Mouse (Mus musculus): ENCODE results near the gene Mcm6. TPM values are rescaled to one million over a fixed set of nuclear protein-coding genes. Genes with fewer than 3 reads are reported as not detected.
"Not testable (repeated sequence)": the region's sequence is repeated elsewhere in the genome, so short reads cannot be mapped to it uniquely, and the experiment has no call there.

The Mcm6 gene
- polyA plus RNA-seq, 1 experiment from 2014 or later = 357 TPM

DNA sequence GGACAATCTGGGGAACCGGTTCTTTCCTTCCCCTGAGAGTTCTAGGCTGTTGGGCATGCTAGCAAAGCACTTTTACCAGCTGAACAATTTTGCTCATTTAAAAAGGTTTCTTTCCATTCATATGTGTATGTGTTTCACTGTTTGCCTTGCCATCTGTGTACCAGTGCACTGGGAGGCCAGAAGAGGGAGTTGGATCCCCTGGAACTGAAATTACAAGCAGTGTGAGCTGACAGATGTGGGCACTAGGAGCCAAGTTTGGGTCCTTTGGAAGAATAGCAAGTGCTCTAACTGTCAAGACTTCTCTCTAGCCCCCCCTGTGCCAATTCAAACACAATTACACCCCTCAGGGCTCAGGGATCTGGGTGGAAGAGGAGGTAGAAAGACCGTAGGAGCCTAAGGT lies 34.7 kb downstream of the Mcm6 start:
- WGBS = 69% methylated on average over 2 of the region's 2 CpGs
- Histone ChIP-seq H3K9ac (replicated peaks; ENCODE audit: low read length) (no peak overlapping the region), H3K4me2 (ENCODE audit: low read depth, low read length) (no peak overlapping the region), H3K9me3 (replicated peaks; ENCODE audit: control insufficient read depth, low read length) (no peaks in the 10 kb centered on the region), H3K27me3 (ENCODE audit: control insufficient read depth, insufficient read depth, low read length) (no peaks in the 10 kb centered on the region), H3K4me3 (ENCODE audit: low read depth, low read length) (no peak overlapping the region), H3K27ac (replicated peaks; ENCODE audit: low read depth, low read length) (no peak overlapping the region), H3K36me3 (replicated peaks; ENCODE audit: control insufficient read depth, insufficient read depth, low read depth, low read length) (no peaks in the 10 kb centered on the region; the same call in 1 of the 2 replicates), H3K4me1 (ENCODE audit: control insufficient read depth, insufficient read depth, low read length) (no peaks in the 10 kb centered on the region)
- ATAC-seq (replicated peaks; ENCODE audit: insufficient number of reproducible peaks, low FRiP score, low TSS enrichment, low read depth) (no peak), DNase-seq (ENCODE audit: low spot score) (no peak)

- Histone ChIP-seq H3K4me1 (ENCODE audit: control insufficient read depth, insufficient read depth, low read length) (no peaks in the 10 kb centered on the region), H3K27ac (replicated peaks; ENCODE audit: low read depth, low read length) (no peak overlapping the region), H3K36me3 (replicated peaks; ENCODE audit: control insufficient read depth, insufficient read depth, low read depth, low read length) (no peaks in the 10 kb centered on the region; the same call in 1 of the 2 replicates), H3K4me2 (ENCODE audit: low read depth, low read length) (no peak overlapping the region), H3K9me3 (replicated peaks; ENCODE audit: control insufficient read depth, low read length) (no peaks in the 10 kb centered on the region), H3K27me3 (ENCODE audit: control insufficient read depth, insufficient read depth, low read length) (no peaks in the 10 kb centered on the region), H3K9ac (replicated peaks; ENCODE audit: low read length) (no peak overlapping the region), H3K4me3 (ENCODE audit: low read depth, low read length) (no peak overlapping the region)
- WGBS = 93% methylated on average over 8 of the region's 8 CpGs
- DNase-seq (ENCODE audit: low spot score) (no peak), ATAC-seq (replicated peaks; ENCODE audit: insufficient number of reproducible peaks, low FRiP score, low TSS enrichment, low read depth) (no peak)
Measured at GRCm38 (mm10) chr1:128323026-128323643, 36.3 kb downstream of the Mcm6 start.

DNA sequence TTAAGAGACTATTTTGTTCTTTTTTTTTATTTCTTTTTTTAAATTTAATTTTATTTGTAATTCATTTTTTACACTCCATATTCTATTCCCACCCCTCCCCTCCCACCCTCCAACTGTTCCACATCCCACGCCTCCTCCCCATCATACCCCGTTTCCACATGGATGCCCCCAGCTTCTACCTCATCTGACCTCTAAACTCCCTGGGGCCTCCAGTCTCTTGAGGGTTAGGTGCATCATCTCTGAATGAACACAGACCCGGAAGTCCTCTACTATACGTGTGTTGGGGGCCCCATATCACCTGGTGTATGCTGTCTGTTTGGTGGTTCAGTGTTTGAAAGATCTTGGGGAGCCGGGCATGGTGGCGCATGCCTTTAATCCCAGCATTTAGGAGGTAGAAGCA lies 40.2 kb downstream of the Mcm6 start:
- not testable (repeated sequence) for H3K9me3 ChIP-seq (replicated peaks; ENCODE audit: control insufficient read depth, low read length); H3K36me3 ChIP-seq (replicated peaks; ENCODE audit: control insufficient read depth, insufficient read depth, low read depth, low read length); H3K4me2 ChIP-seq (ENCODE audit: low read depth, low read length); H3K4me3 ChIP-seq (ENCODE audit: low read depth, low read length); ATAC-seq (replicated peaks; ENCODE audit: insufficient number of reproducible peaks, low FRiP score, low TSS enrichment, low read depth); H3K9ac ChIP-seq (replicated peaks; ENCODE audit: low read length); H3K27me3 ChIP-seq (ENCODE audit: control insufficient read depth, insufficient read depth, low read length); DNase-seq (ENCODE audit: low spot score); H3K27ac ChIP-seq (replicated peaks; ENCODE audit: low read depth, low read length); H3K4me1 ChIP-seq (ENCODE audit: control insufficient read depth, insufficient read depth, low read length)
- WGBS = 85% methylated on average over 6 of the region's 6 CpGs

DNA sequence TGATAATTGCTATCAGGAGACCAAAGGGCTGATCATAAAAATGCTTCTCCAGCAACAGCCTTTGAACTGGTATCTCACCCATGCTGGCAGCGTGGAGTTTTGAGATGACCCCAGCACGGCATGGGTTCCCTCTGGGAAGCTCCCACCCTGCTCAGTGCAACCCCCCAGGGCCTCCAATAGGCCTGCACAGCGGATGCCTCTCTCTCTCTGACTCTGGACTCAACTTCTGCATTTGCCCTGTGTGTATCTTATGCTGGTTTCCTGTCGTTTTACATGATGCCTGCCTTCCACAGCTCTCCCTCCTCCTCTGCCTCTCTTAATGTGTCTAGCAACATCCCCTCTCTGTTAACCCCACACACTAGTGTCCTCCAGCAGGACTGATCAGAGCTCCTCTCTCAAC lies 44.8 kb downstream of the Mcm6 start:
- Histone ChIP-seq H3K36me3 (replicated peaks; ENCODE audit: control insufficient read depth, insufficient read depth, low read depth, low read length) (no peaks in the 10 kb centered on the region), H3K9ac (replicated peaks; ENCODE audit: low read length) (no peak overlapping the region), H3K4me1 (ENCODE audit: control insufficient read depth, insufficient read depth, low read length) (no peaks in the 10 kb centered on the region), H3K4me3 (ENCODE audit: low read depth, low read length) (no peak overlapping the region), H3K27me3 (ENCODE audit: control insufficient read depth, insufficient read depth, low read length) (no peaks in the 10 kb centered on the region), H3K9me3 (replicated peaks; ENCODE audit: control insufficient read depth, low read length) (no peaks in the 10 kb centered on the region), H3K27ac (replicated peaks; ENCODE audit: low read depth, low read length) (no peak overlapping the region), H3K4me2 (ENCODE audit: low read depth, low read length) (no peak overlapping the region)
- DNase-seq (ENCODE audit: low spot score) (no peak), ATAC-seq (replicated peaks; ENCODE audit: insufficient number of reproducible peaks, low FRiP score, low TSS enrichment, low read depth) (no peak)
- 69% methylated on average over 4 of the region's 4 CpGs for WGBS

DNA sequence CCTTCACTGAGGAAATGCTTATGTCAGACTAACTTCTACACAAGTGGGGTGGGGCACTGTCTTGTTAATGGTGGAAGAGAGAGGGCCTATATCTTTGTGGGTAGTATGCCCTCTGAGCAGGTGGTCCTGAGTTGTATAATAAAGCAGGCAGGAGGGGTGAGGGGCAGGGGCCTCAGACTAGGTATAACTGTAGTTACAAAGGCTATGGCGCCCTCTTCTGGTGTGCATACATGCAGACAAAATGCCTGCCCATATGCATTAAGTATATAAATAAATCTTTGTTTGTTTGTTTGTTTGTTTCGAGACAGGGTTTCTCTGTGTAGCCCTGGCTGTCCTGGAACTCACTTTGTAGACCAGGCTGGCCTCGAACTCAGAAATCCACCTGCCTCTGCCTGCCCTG lies 50.4 kb downstream of the Mcm6 start:
- Histone ChIP-seq H3K9me3 (replicated peaks; ENCODE audit: control insufficient read depth, low read length) (no peaks in the 10 kb centered on the region), H3K4me3 (ENCODE audit: low read depth, low read length) (no peak overlapping the region), H3K4me1 (ENCODE audit: control insufficient read depth, insufficient read depth, low read length) (no peaks in the 10 kb centered on the region), H3K36me3 (replicated peaks; ENCODE audit: control insufficient read depth, insufficient read depth, low read depth, low read length) (no peaks in the 10 kb centered on the region), H3K9ac (replicated peaks; ENCODE audit: low read length) (no peak overlapping the region), H3K27ac (replicated peaks; ENCODE audit: low read depth, low read length) (no peak overlapping the region), H3K27me3 (ENCODE audit: control insufficient read depth, insufficient read depth, low read length) (no peaks in the 10 kb centered on the region), H3K4me2 (ENCODE audit: low read depth, low read length) (no peak overlapping the region)
- DNase-seq (ENCODE audit: low spot score) (no peak), ATAC-seq (replicated peaks; ENCODE audit: insufficient number of reproducible peaks, low FRiP score, low TSS enrichment, low read depth) (no peak)
- WGBS = 72% methylated on average over 3 of the region's 3 CpGs

GRCm38 (mm10) chr1:128303900-128304299 lies 55.6 kb downstream of the Mcm6 start:
- no peaks in the 10 kb centered on the region for H3K9me3 ChIP-seq (replicated peaks; ENCODE audit: control insufficient read depth, low read length)
- H3K4me2 ChIP-seq (ENCODE audit: low read depth, low read length) = no peak overlapping the region
- no peaks in the 10 kb centered on the region for H3K4me1 ChIP-seq (ENCODE audit: control insufficient read depth, insufficient read depth, low read length)
- WGBS = 91% methylated on average over 16 of the region's 16 CpGs
- no peaks in the 10 kb centered on the region for H3K27me3 ChIP-seq (ENCODE audit: control insufficient read depth, insufficient read depth, low read length)
- DNase-seq (ENCODE audit: low spot score) = no peak
- ATAC-seq (replicated peaks; ENCODE audit: insufficient number of reproducible peaks, low FRiP score, low TSS enrichment, low read depth) = no peak
- H3K36me3 ChIP-seq (replicated peaks; ENCODE audit: control insufficient read depth, insufficient read depth, low read depth, low read length) = no peaks in the 10 kb centered on the region
- H3K9ac ChIP-seq (replicated peaks; ENCODE audit: low read length) = no peak overlapping the region
- no peak overlapping the region for H3K4me3 ChIP-seq (ENCODE audit: low read depth, low read length)
- no peak overlapping the region for H3K27ac ChIP-seq (replicated peaks; ENCODE audit: low read depth, low read length)

GRCm38 (mm10) chr1:128295717-128296528 lies 63.5 kb downstream of the Mcm6 start:
- H3K27ac ChIP-seq (replicated peaks; ENCODE audit: low read depth, low read length) = no peak overlapping the region
- H3K9me3 ChIP-seq (replicated peaks; ENCODE audit: control insufficient read depth, low read length) = no peaks in the 10 kb centered on the region
- no peaks in the 10 kb centered on the region for H3K27me3 ChIP-seq (ENCODE audit: control insufficient read depth, insufficient read depth, low read length)
- H3K9ac ChIP-seq (replicated peaks; ENCODE audit: low read length) = no peak overlapping the region
- H3K36me3 ChIP-seq (replicated peaks; ENCODE audit: control insufficient read depth, insufficient read depth, low read depth, low read length) = no peaks in the 10 kb centered on the region
- H3K4me2 ChIP-seq (ENCODE audit: low read depth, low read length) = no peak overlapping the region
- DNase-seq (ENCODE audit: low spot score) = no peak
- H3K4me3 ChIP-seq (ENCODE audit: low read depth, low read length) = no peak overlapping the region
- WGBS = 77% methylated on average over 5 of the region's 5 CpGs
- H3K4me1 ChIP-seq (ENCODE audit: control insufficient read depth, insufficient read depth, low read length) = no peaks in the 10 kb centered on the region
- no peak for ATAC-seq (replicated peaks; ENCODE audit: insufficient number of reproducible peaks, low FRiP score, low TSS enrichment, low read depth)

GRCm38 (mm10) chr1:128295296-128295695 lies 64.2 kb downstream of the Mcm6 start:
- no peaks in the 10 kb centered on the region for H3K4me1 ChIP-seq (ENCODE audit: control insufficient read depth, insufficient read depth, low read length)
- no peaks in the 10 kb centered on the region for H3K27me3 ChIP-seq (ENCODE audit: control insufficient read depth, insufficient read depth, low read length)
- no peak for ATAC-seq (replicated peaks; ENCODE audit: insufficient number of reproducible peaks, low FRiP score, low TSS enrichment, low read depth)
- WGBS = 74% methylated on average over 8 of the region's 8 CpGs
- no peak for DNase-seq (ENCODE audit: low spot score)
- H3K4me2 ChIP-seq (ENCODE audit: low read depth, low read length) = no peak overlapping the region
- no peak overlapping the region for H3K27ac ChIP-seq (replicated peaks; ENCODE audit: low read depth, low read length)
- H3K36me3 ChIP-seq (replicated peaks; ENCODE audit: control insufficient read depth, insufficient read depth, low read depth, low read length) = no peaks in the 10 kb centered on the region
- no peaks in the 10 kb centered on the region for H3K9me3 ChIP-seq (replicated peaks; ENCODE audit: control insufficient read depth, low read length)
- H3K4me3 ChIP-seq (ENCODE audit: low read depth, low read length) = no peak overlapping the region
- no peak overlapping the region for H3K9ac ChIP-seq (replicated peaks; ENCODE audit: low read length)
